Mouse (Mus musculus) midbrain, embryonic 15.5 days (tissue): Measurements from ENCODE around the gene Tspan7. TPM values are rescaled to one million over a fixed set of nuclear protein-coding genes. Genes with fewer than 3 reads are reported as not detected.

Experiments
- ATAC-seq: fragments of 200-750 bp; cut with Nextera tagmentation; replicated peaks from 2 replicates; pipeline ENCODE4 v1.8.0; 2017; ENCODE audit warnings: moderate TSS enrichment
- H3K27ac ChIP-seq: fragments of 300-500 bp; sonication (generic); 2 replicates; pipeline ENCODE4 v1.5.1; 2015; ENCODE audit warnings: mild to moderate bottlenecking, inconsistent platforms
- H3K27me3 ChIP-seq: fragments of 300-500 bp; sonication (generic); replicated peaks from 2 replicates; pipeline ENCODE4 v1.6.1; 2015; ENCODE audit warnings: inconsistent platforms
- H3K36me3 ChIP-seq: fragments of 300-500 bp; sonication (generic); replicated peaks from 2 replicates; pipeline ENCODE4 v1.6.1; 2015; ENCODE audit warnings: inconsistent platforms
- H3K4me1 ChIP-seq: fragments of 300-500 bp; sonication (generic); 2 replicates; pipeline ENCODE4 v1.6.1; 2015; ENCODE audit warnings: inconsistent platforms
- H3K4me2 ChIP-seq: fragments of 300-500 bp; sonication (generic); 2 replicates; pipeline ENCODE4 v1.6.1; 2015; ENCODE audit warnings: inconsistent platforms, mild to moderate bottlenecking, moderate library complexity
- H3K4me3 ChIP-seq: fragments of 300-500 bp; sonication (generic); 2 replicates; pipeline ENCODE4 v1.5.1; 2015; ENCODE audit warnings: mild to moderate bottlenecking, inconsistent platforms
- H3K9ac ChIP-seq: fragments of 300-500 bp; sonication (generic); 2 replicates; pipeline ENCODE4 v1.6.1; 2015; ENCODE audit warnings: mild to moderate bottlenecking, inconsistent platforms
- H3K9me3 ChIP-seq: fragments of 300-500 bp; sonication (generic); 2 replicates; pipeline ENCODE4 v1.6.1; 2016; ENCODE audit warnings: inconsistent platforms
- WGBS: fragments of 180-500 bp; shearing (Covaris S2); methylation state at CpG from one replicate; pipeline ENCODE4 v1.1.7; 2015; ENCODE audit warnings: mixed read lengths; 5-methylcytosine and 5-hydroxymethylcytosine counted together
- polyA plus RNA-seq: library from polyadenylated mRNA; unstranded; fragments of >200 nt; fragmentation: Nextera tagmentation; extraction: Ambion mirVana; gene quantifications from 2 replicates; pipeline ENCODE4 v1.2.1, GENCODE M21; 2015

The Tspan7 gene
- polyA plus RNA-seq, 1 experiment from 2014 or later, result 425 TPM

GRCm38 (mm10) chrX:10558625-10559024 lies 73.7 kb downstream of the Tspan7 start:
- no peaks in the 10 kb centered on the region for H3K9me3 ChIP-seq
- H3K4me2 ChIP-seq, result no peak overlapping the region
- H3K4me1 ChIP-seq, result no peaks in the 10 kb centered on the region
- no peak overlapping the region for H3K4me3 ChIP-seq
- no peak for ATAC-seq
- 62% methylated on average over 2 of the region's 2 CpGs for WGBS
- H3K9ac ChIP-seq, result no peak overlapping the region
- no peaks in the 10 kb centered on the region for H3K36me3 ChIP-seq
- H3K27me3 ChIP-seq, result no peaks in the 10 kb centered on the region
- H3K27ac ChIP-seq, result no peak overlapping the region

GRCm38 (mm10) chrX:10565811-10566210 lies 80.9 kb downstream of the Tspan7 start:
- Histone ChIP-seq H3K27ac (no peak overlapping the region), H3K36me3 (no peaks in the 10 kb centered on the region), H3K4me1 (no peaks in the 10 kb centered on the region), H3K4me3 (no peak overlapping the region), H3K9me3 (no peaks in the 10 kb centered on the region), H3K4me2 (no peak overlapping the region), H3K9ac (no peak overlapping the region), H3K27me3 (no peaks in the 10 kb centered on the region)
- 83% methylated on average over 3 of the region's 3 CpGs for WGBS
- no peak for ATAC-seq

- H3K4me3 ChIP-seq, result no peak overlapping the region
- no peak overlapping the region for H3K27ac ChIP-seq
- WGBS, result 38% methylated on average over 3 of the region's 3 CpGs
- no peaks in the 10 kb centered on the region for H3K4me1 ChIP-seq
- H3K36me3 ChIP-seq, result no peaks in the 10 kb centered on the region
- no peak overlapping the region for H3K4me2 ChIP-seq
- no peak overlapping the region for H3K9ac ChIP-seq
- no peaks in the 10 kb centered on the region for H3K27me3 ChIP-seq
- H3K9me3 ChIP-seq, result no peaks in the 10 kb centered on the region
- ATAC-seq, result no peak; the same call in 1 of the 2 replicates
These were observed 89.6 kb downstream of the Tspan7 start for GRCm38 (mm10) chrX:10574523-10574922.

- H3K4me1 ChIP-seq, result no peaks in the 10 kb centered on the region
- no peak for ATAC-seq
- H3K4me3 ChIP-seq, result no peak overlapping the region
- no peaks in the 10 kb centered on the region for H3K9me3 ChIP-seq
- no peaks in the 10 kb centered on the region for H3K27me3 ChIP-seq
- no peaks in the 10 kb centered on the region for H3K36me3 ChIP-seq
- WGBS, result 72% methylated on average over 2 of the region's 2 CpGs
- no peak overlapping the region for H3K27ac ChIP-seq
- no peak overlapping the region for H3K9ac ChIP-seq
- H3K4me2 ChIP-seq, result no peak overlapping the region
These were observed 90.4 kb downstream of the Tspan7 start for GRCm38 (mm10) chrX:10575406-10575805.

- WGBS, result 89% methylated on average over 4 of the region's 4 CpGs
- no peaks in the 10 kb centered on the region for H3K9me3 ChIP-seq
These were observed 91.4 kb downstream of the Tspan7 start for GRCm38 (mm10) chrX:10576349-10576748.

GRCm38 (mm10) chrX:10577356-10577755 lies 92.4 kb downstream of the Tspan7 start:
- Histone ChIP-seq H3K9ac (no peak overlapping the region), H3K27ac (no peak overlapping the region), H3K4me3 (no peak overlapping the region), H3K4me2 (no peak overlapping the region), H3K9me3 (no peaks in the 10 kb centered on the region), H3K27me3 (no peaks in the 10 kb centered on the region), H3K36me3 (no peaks in the 10 kb centered on the region), H3K4me1 (no peaks in the 10 kb centered on the region)
- WGBS, result 15% methylated on average over 1 of the region's 1 CpGs
- ATAC-seq, result no peak

More at GRCm38 (mm10) chrX:10576349-10576748, 91.4 kb downstream of the Tspan7 start:
- no peaks in the 10 kb centered on the region for H3K36me3 ChIP-seq
- H3K4me3 ChIP-seq, result no peak overlapping the region
- no peak for ATAC-seq
- no peak overlapping the region for H3K4me2 ChIP-seq
- H3K4me1 ChIP-seq, result no peaks in the 10 kb centered on the region
- no peak overlapping the region for H3K27ac ChIP-seq
- H3K9ac ChIP-seq, result no peak overlapping the region
- no peaks in the 10 kb centered on the region for H3K27me3 ChIP-seq

- Histone ChIP-seq H3K27ac (no peak overlapping the region), H3K9me3 (no peaks in the 10 kb centered on the region), H3K27me3 (no peaks in the 10 kb centered on the region), H3K9ac (no peak overlapping the region), H3K36me3 (no peaks in the 10 kb centered on the region), H3K4me1 (no peaks in the 10 kb centered on the region), H3K4me2 (no peak overlapping the region), H3K4me3 (no peak overlapping the region)
- no peak for ATAC-seq
- WGBS, result 83% methylated on average over 4 of the region's 4 CpGs
These were observed 97.8 kb downstream of the Tspan7 start for GRCm38 (mm10) chrX:10582731-10583130.

GRCm38 (mm10) chrX:10592244-10592643 lies 107.3 kb downstream of the Tspan7 start:
- Histone ChIP-seq H3K27me3 (no peaks in the 10 kb centered on the region), H3K4me1 (no peaks in the 10 kb centered on the region), H3K36me3 (0 out of 2 replicates have a peak, but pooled peaks cover 3% of the 10 kb centered on the region), H3K4me3 (no peak overlapping the region), H3K9ac (no peak overlapping the region), H3K27ac (no peak overlapping the region), H3K9me3 (no peaks in the 10 kb centered on the region), H3K4me2 (no peak overlapping the region)
- no peak for ATAC-seq
- 67% methylated on average over 3 of the region's 3 CpGs for WGBS

- Histone ChIP-seq H3K9me3 (no peaks in the 10 kb centered on the region), H3K27me3 (no peaks in the 10 kb centered on the region), H3K4me2 (no peak overlapping the region), H3K36me3 (0 out of 2 replicates have a peak, but pooled peaks cover 3% of the 10 kb centered on the region), H3K27ac (no peak overlapping the region), H3K9ac (no peak overlapping the region), H3K4me3 (no peak overlapping the region), H3K4me1 (no peaks in the 10 kb centered on the region)
- ATAC-seq, result no peak
- 95% methylated on average over 7 of the region's 7 CpGs for WGBS
These were observed 108.6 kb downstream of the Tspan7 start for GRCm38 (mm10) chrX:10593561-10593960.

- no peaks in the 10 kb centered on the region for H3K9me3 ChIP-seq
- H3K4me2 ChIP-seq, result no peak overlapping the region
- no peak for ATAC-seq
- no peak overlapping the region for H3K4me3 ChIP-seq
- WGBS, result 19% methylated on average over 5 of the region's 5 CpGs
- H3K4me1 ChIP-seq, result no peaks in the 10 kb centered on the region
- H3K27ac ChIP-seq, result no peak overlapping the region
- H3K27me3 ChIP-seq, result no peaks in the 10 kb centered on the region
- no peak overlapping the region for H3K9ac ChIP-seq
- H3K36me3 ChIP-seq, result no peaks in the 10 kb centered on the region
These were observed 132.2 kb downstream of the Tspan7 start for GRCm38 (mm10) chrX:10617119-10617518.

GRCm38 (mm10) chrX:10641062-10641461 lies 156.1 kb downstream of the Tspan7 start:
- ATAC-seq, result no peak
- Histone ChIP-seq H3K4me3 (no peak overlapping the region), H3K27me3 (no peaks in the 10 kb centered on the region), H3K4me1 (no peaks in the 10 kb centered on the region), H3K4me2 (no peak overlapping the region), H3K9me3 (no peaks in the 10 kb centered on the region), H3K27ac (no peak overlapping the region), H3K9ac (no peak overlapping the region), H3K36me3 (no peaks in the 10 kb centered on the region)
